Mouse (Mus musculus) midbrain, postnatal 0 days (tissue): ENCODE measurements around the gene Dpp6. TPM values are rescaled to one million over a fixed set of nuclear protein-coding genes. Genes with fewer than 3 reads are reported as not detected.

Experiments used
- ATAC-seq: fragments of 200-750 bp; cut with Nextera tagmentation; 2 replicates; pipeline ENCODE4 v1.8.0; 2017; ENCODE audit warnings: moderate number of reproducible peaks, mild to moderate bottlenecking, moderate TSS enrichment, moderate library complexity; ENCODE audit not compliant: low FRiP score
- DNase-seq: peaks from one replicate; pipeline ENCODE4 v3.0.0-alpha.2; 2015; ENCODE audit warnings: low spot score
- H3K27ac ChIP-seq: fragments of 300-500 bp; sonication (generic); 2 replicates; pipeline ENCODE4 v1.5.1; 2014; ENCODE audit warnings: low read depth, mild to moderate bottlenecking, low read length, mixed read lengths
- H3K27me3 ChIP-seq: fragments of 300-500 bp; sonication (generic); 2 replicates; pipeline ENCODE4 v1.6.1; 2014; ENCODE audit warnings: low read length, control low read depth, mixed read lengths; ENCODE audit not compliant: insufficient read depth
- H3K36me3 ChIP-seq: fragments of 300-500 bp; sonication (generic); 2 replicates; pipeline ENCODE4 v1.6.1; 2014; ENCODE audit warnings: low read length, control low read depth, mixed read lengths; ENCODE audit not compliant: insufficient read depth
- H3K4me1 ChIP-seq: fragments of 300-500 bp; sonication (generic); 2 replicates; pipeline ENCODE4 v1.6.1; 2014; ENCODE audit warnings: mild to moderate bottlenecking, control low read depth, antibody characterized with exemption, low read length, mixed read lengths; ENCODE audit not compliant: insufficient read depth
- H3K4me2 ChIP-seq: fragments of 300-500 bp; sonication (generic); 2 replicates; pipeline ENCODE4 v1.6.1; 2014; ENCODE audit warnings: low read depth, mild to moderate bottlenecking, low read length, mixed read lengths; ENCODE audit not compliant: poor library complexity, severe bottlenecking
- H3K4me3 ChIP-seq: fragments of 300-500 bp; sonication (generic); 2 replicates; pipeline ENCODE4 v1.5.1; 2014; ENCODE audit warnings: low read depth, mild to moderate bottlenecking, low read length, moderate library complexity
- H3K9ac ChIP-seq: fragments of 300-500 bp; sonication (generic); replicated peaks from 2 replicates; pipeline ENCODE4 v1.6.1; 2014; ENCODE audit warnings: mild to moderate bottlenecking, low read length, moderate library complexity, mixed read lengths; ENCODE audit not compliant: poor library complexity, severe bottlenecking
- H3K9me3 ChIP-seq: fragments of 300-500 bp; sonication (generic); 2 replicates; pipeline ENCODE4 v1.6.1; 2016; ENCODE audit warnings: low read length, control low read depth
- CTCF ChIP-seq: IDR thresholded peaks from 2 replicates; pipeline ENCODE4 v1.5.1; 2016; ENCODE audit warnings: antibody characterized with exemption, mild to moderate bottlenecking
- WGBS: fragments of 180-500 bp; shearing (Covaris S2); extraction: QIAGEN DNeasy Blood & Tissue Kit; methylation state at CpG from one replicate; pipeline ENCODE4 v1.1.7; 2014; 5-methylcytosine and 5-hydroxymethylcytosine counted together
- polyA plus RNA-seq: library from polyadenylated mRNA; unstranded; fragments of >200 nt; fragmentation: Nextera tagmentation; extraction: Ambion mirVana; gene quantifications from 2 replicates; pipeline ENCODE4 v1.2.1, GENCODE M21; 2015
- total RNA-seq: library from RNA; depleted of rRNA; stranded (reverse); fragments of >200 nt; gene quantifications from 2 replicates; pipeline ENCODE4 v1.2.3, GENCODE M21; 2014

Dpp6 gene
- total and polyA plus RNA-seq, 2 experiments from 2014 or later: 88.6 to 169 TPM

GRCm38 (mm10) chr5:26875449-26875848 lies 58.4 kb downstream of the Dpp6 start:
- DNase-seq (peak; percentile 54), ATAC-seq (no peak)
- H3K4me1 ChIP-seq: no peaks in the 10 kb centered on the region
- no peak overlapping the region for H3K4me2 ChIP-seq
- peak; percentile 63 for TF ChIP-seq CTCF
- H3K4me3 ChIP-seq: no peak overlapping the region
- H3K9me3 ChIP-seq: no peaks in the 10 kb centered on the region
- no peaks in the 10 kb centered on the region for H3K36me3 ChIP-seq
- no peaks in the 10 kb centered on the region for H3K27me3 ChIP-seq
- H3K9ac ChIP-seq: no peak overlapping the region
- H3K27ac ChIP-seq: no peak overlapping the region

- H3K27me3 ChIP-seq: no peaks in the 10 kb centered on the region
- ATAC-seq: no peak
- H3K9ac ChIP-seq: no peak overlapping the region
- H3K27ac ChIP-seq: no peak overlapping the region
- no peak for TF ChIP-seq CTCF
- H3K4me3 ChIP-seq: no peak overlapping the region
- H3K36me3 ChIP-seq: no peaks in the 10 kb centered on the region
- WGBS: 67% methylated on average over 1 of the region's 1 CpGs
- no peak for DNase-seq
- H3K4me2 ChIP-seq: no peak overlapping the region
- no peaks in the 10 kb centered on the region for H3K4me1 ChIP-seq
- no peaks in the 10 kb centered on the region for H3K9me3 ChIP-seq
Observed at GRCm38 (mm10) chr5:26887496-26887895, 70.5 kb downstream of the Dpp6 start.

- DNase-seq (no peak), ATAC-seq (no peak)
- Histone ChIP-seq H3K9ac (no peak overlapping the region), H3K27ac (no peak overlapping the region), H3K27me3 (no peaks in the 10 kb centered on the region), H3K4me1 (no peaks in the 10 kb centered on the region), H3K4me3 (no peak overlapping the region), H3K36me3 (no peaks in the 10 kb centered on the region), H3K9me3 (no peaks in the 10 kb centered on the region), H3K4me2 (no peak overlapping the region)
- TF ChIP-seq CTCF: no peak
- 90% methylated on average over 4 of the region's 4 CpGs for WGBS
Observed at GRCm38 (mm10) chr5:26888080-26888479, 71.1 kb downstream of the Dpp6 start.

DNA sequence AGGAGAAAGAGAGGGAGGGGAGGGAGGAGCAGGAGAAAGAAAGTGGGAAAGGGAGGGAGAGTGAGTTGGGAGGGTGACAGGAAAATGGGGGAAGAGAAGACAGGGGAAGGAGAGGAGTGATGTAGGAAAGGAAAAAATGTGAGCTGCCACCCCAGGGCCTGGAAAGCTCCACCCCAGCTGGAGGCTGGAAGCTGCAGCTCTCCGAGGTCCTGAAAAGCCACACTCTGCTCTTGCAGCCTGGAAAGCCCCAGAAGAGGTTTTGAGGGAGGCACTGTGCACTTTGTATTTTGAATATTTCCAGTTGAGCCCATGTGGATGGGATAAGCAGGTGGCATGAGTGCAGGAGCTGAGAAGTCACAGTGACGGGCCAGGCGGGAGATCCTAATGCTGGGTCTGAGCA lies 77.3 kb downstream of the Dpp6 start:
- 46% methylated on average over 3 of the region's 3 CpGs for WGBS
- Histone ChIP-seq H3K27ac (no peak overlapping the region), H3K27me3 (no peaks in the 10 kb centered on the region), H3K36me3 (no peaks in the 10 kb centered on the region), H3K4me3 (no peak overlapping the region), H3K4me1 (no peaks in the 10 kb centered on the region), H3K9ac (no peak overlapping the region), H3K4me2 (no peak overlapping the region), H3K9me3 (no peaks in the 10 kb centered on the region)
- no peak for TF ChIP-seq CTCF
- ATAC-seq (no peak), DNase-seq (no peak)

DNA sequence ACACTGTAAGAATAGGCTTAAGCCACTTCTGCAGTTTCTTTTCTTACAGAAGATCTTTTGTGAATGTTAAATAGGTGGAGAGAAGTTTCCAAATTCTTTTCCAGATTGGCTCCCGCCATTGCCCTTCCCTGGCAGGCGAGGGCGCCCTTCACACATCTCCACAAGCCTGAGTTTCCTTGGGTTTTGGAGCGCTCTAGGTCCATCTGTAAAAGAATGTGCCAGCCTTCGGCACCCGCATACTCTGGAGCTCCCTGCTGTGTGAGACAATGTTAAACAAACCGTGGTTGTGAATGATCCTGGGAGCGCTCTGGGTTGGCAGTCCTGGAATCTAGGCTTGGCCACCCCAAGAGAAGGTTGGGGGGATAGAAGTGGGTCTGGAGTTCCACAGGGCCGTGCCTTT lies 86.8 kb downstream of the Dpp6 start:
- H3K4me1 ChIP-seq: peaks cover 28% of the 10 kb centered on the region; the same call in 1 of the 2 replicates
- peak; percentile 55 for ATAC-seq
- H3K4me3 ChIP-seq: peak overlapping the region; percentile 55
- 4% methylated on average over 9 of the region's 9 CpGs for WGBS
- peak overlapping the region; percentile 64 for H3K27ac ChIP-seq
- no peaks in the 10 kb centered on the region for H3K36me3 ChIP-seq
- DNase-seq: peak; percentile 69
- H3K9me3 ChIP-seq: no peaks in the 10 kb centered on the region
- H3K27me3 ChIP-seq: no peaks in the 10 kb centered on the region
- H3K9ac ChIP-seq: no peak overlapping the region
- H3K4me2 ChIP-seq: peak overlapping the region; percentile 80
- peak; percentile 72 for TF ChIP-seq CTCF

DNA sequence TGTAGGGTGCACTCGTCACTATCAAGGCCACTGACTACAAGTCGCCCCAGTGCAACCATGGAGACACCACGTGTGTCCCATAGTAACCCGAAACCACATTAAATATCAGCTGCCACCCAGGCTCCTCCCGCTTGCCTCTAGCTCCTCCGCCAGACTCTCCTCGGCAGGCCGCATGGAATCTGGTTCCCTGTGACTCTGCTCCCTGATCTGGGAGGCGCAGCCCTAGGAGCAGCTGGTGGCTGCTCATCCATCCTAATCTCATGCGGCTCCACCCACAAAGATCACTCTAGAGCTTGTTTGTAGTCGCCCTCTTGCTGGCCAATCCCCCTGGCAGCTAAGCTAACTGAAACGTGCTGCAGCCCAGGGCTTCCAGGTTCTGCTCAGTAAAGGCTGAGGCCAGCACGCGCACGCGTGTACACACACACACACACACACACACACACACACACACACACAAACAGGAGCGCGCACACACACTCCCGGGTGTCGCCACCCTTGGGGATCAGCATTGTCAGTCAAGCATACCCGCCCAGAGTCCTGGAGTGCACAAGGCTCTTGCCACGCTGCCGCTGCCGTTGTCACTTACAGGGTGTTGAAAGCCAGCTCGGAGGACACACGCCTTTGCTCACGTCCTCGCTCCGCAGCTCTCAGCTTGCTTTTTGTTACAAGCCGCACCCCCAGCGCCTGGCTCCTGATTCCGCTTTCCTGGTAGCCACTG lies 87.5 kb downstream of the Dpp6 start:
- H3K9ac ChIP-seq: peak overlapping the region; percentile 62
- under 1% methylated on average over 30 of the region's 32 CpGs for WGBS
- peak overlapping the region; percentile 80 for H3K4me2 ChIP-seq
- no peaks in the 10 kb centered on the region for H3K9me3 ChIP-seq
- TF ChIP-seq CTCF: no peak; the same call in 1 of the 2 replicates
- ATAC-seq (peak; percentile 84), DNase-seq (peak; percentile 83)
- H3K4me1 ChIP-seq: peaks cover 28% of the 10 kb centered on the region; the same call in 1 of the 2 replicates
- H3K27ac ChIP-seq: peak overlapping the region; percentile 64
- H3K36me3 ChIP-seq: no peaks in the 10 kb centered on the region
- H3K27me3 ChIP-seq: no peaks in the 10 kb centered on the region
- peak overlapping the region; percentile 55 for H3K4me3 ChIP-seq
